Mouse (Mus musculus) large intestine, adult 2 months (tissue): ENCODE results near the gene Fam122a. TPM values are rescaled to one million over a fixed set of nuclear protein-coding genes. Genes with fewer than 3 reads are reported as not detected.

Source experiments
- DNase-seq: peaks from one replicate; pipeline ENCODE4 v3.0.0-alpha.2; 2012; ENCODE audit warnings: low read depth, low spot score
- WGBS: fragments of 180-500 bp; shearing (Covaris S2); methylation state at CpG from one replicate; pipeline ENCODE4 v1.1.7; 2018; 5-methylcytosine and 5-hydroxymethylcytosine counted together
- polyA plus RNA-seq: library from polyadenylated mRNA; depleted of rRNA; stranded (reverse); fragments of >200 nt; gene quantifications from 2 replicates; pipeline ENCODE4 v1.2.3, GENCODE M21; 2012

Fam122a gene
- polyA plus RNA-seq, 1 experiment = 14.1 TPM

GRCm38 (mm10) chr19:24493887-24494286 lies 16.7 kb upstream of the Fam122a start:
- 66% methylated on average over 4 of the region's 4 CpGs for WGBS
- DNase-seq = no peak

- WGBS = 75% methylated on average over 3 of the region's 3 CpGs
- DNase-seq = no peak
Observed at GRCm38 (mm10) chr19:24491824-24492223, 14.7 kb upstream of the Fam122a start.

- DNase-seq = no peak
- 58% methylated on average over 5 of the region's 5 CpGs for WGBS
Observed at GRCm38 (mm10) chr19:24490275-24490674, 13.1 kb upstream of the Fam122a start.

- 59% methylated on average over 8 of the region's 8 CpGs for WGBS
- DNase-seq = no peak
Observed at GRCm38 (mm10) chr19:24486433-24487296, 9.5 kb upstream of the Fam122a start.

- WGBS = 75% methylated on average over 4 of the region's 4 CpGs
- no peak for DNase-seq
Observed at GRCm38 (mm10) chr19:24484612-24485194, 7.5 kb upstream of the Fam122a start.

- DNase-seq = no peak
- 49% methylated on average over 2 of the region's 2 CpGs for WGBS
Observed at GRCm38 (mm10) chr19:24480916-24481315, 3.8 kb upstream of the Fam122a start.

- WGBS = 2% methylated on average over 11 of the region's 11 CpGs
- DNase-seq = no peak
Observed at GRCm38 (mm10) chr19:24476461-24476860, 695 bp downstream of the Fam122a start.

GRCm38 (mm10) chr19:24475281-24475680 lies 1.9 kb downstream of the Fam122a start:
- DNase-seq = no peak
- WGBS = 63% methylated on average over 6 of the region's 6 CpGs

GRCm38 (mm10) chr19:24472512-24472911 lies 4.6 kb downstream of the Fam122a start:
- no peak for DNase-seq
- WGBS = 87% methylated on average over 5 of the region's 5 CpGs

GRCm38 (mm10) chr19:24471538-24471937 lies 5.6 kb downstream of the Fam122a start:
- DNase-seq = no peak
- 90% methylated on average over 6 of the region's 6 CpGs for WGBS

- WGBS = 77% methylated on average over 4 of the region's 4 CpGs
- DNase-seq = no peak
Observed at GRCm38 (mm10) chr19:24469216-24469615, 7.9 kb downstream of the Fam122a start.

- DNase-seq = no peak
- WGBS = 73% methylated on average over 3 of the region's 3 CpGs
Observed at GRCm38 (mm10) chr19:24468616-24469015, 8.5 kb downstream of the Fam122a start.

- 85% methylated on average over 2 of the region's 3 CpGs for WGBS
Observed at GRCm38 (mm10) chr19:24463011-24463410, 14.1 kb downstream of the Fam122a start.

GRCm38 (mm10) chr19:24456591-24457231 lies 20.4 kb downstream of the Fam122a start:
- DNase-seq = no peak
- WGBS = 34% methylated on average over 6 of the region's 6 CpGs

More at GRCm38 (mm10) chr19:24463011-24463410, 14.1 kb downstream of the Fam122a start:
- no peak for DNase-seq

- WGBS = 82% methylated on average over 6 of the region's 6 CpGs
- no peak for DNase-seq
Observed at GRCm38 (mm10) chr19:24455249-24455960, 21.8 kb downstream of the Fam122a start.

GRCm38 (mm10) chr19:24454451-24454850 lies 22.7 kb downstream of the Fam122a start:
- WGBS = 44% methylated on average over 2 of the region's 2 CpGs
- DNase-seq = no peak

- no peak for DNase-seq
- WGBS = 25% methylated on average over 13 of the region's 13 CpGs
Observed at GRCm38 (mm10) chr19:24453379-24453778, 23.8 kb downstream of the Fam122a start.

GRCm38 (mm10) chr19:24452441-24452898 lies 24.7 kb downstream of the Fam122a start:
- no peak for DNase-seq
- 19% methylated on average over 3 of the region's 3 CpGs for WGBS

- DNase-seq = no peak
- 57% methylated on average over 3 of the region's 3 CpGs for WGBS
Observed at GRCm38 (mm10) chr19:24451626-24452025, 25.5 kb downstream of the Fam122a start.

- no peak for DNase-seq
- 51% methylated on average over 8 of the region's 8 CpGs for WGBS
Observed at GRCm38 (mm10) chr19:24450740-24451139, 26.4 kb downstream of the Fam122a start.
